Mouse (Mus musculus): ENCODE data around the gene Iffo1. TPM values are rescaled to one million over a fixed set of nuclear protein-coding genes. Genes with fewer than 3 reads are reported as not detected.

The Iffo1 gene
- total RNA-seq, 4 experiments from 2014 or later = 6.6 to 8.9 (median 7.5) TPM

DNA sequence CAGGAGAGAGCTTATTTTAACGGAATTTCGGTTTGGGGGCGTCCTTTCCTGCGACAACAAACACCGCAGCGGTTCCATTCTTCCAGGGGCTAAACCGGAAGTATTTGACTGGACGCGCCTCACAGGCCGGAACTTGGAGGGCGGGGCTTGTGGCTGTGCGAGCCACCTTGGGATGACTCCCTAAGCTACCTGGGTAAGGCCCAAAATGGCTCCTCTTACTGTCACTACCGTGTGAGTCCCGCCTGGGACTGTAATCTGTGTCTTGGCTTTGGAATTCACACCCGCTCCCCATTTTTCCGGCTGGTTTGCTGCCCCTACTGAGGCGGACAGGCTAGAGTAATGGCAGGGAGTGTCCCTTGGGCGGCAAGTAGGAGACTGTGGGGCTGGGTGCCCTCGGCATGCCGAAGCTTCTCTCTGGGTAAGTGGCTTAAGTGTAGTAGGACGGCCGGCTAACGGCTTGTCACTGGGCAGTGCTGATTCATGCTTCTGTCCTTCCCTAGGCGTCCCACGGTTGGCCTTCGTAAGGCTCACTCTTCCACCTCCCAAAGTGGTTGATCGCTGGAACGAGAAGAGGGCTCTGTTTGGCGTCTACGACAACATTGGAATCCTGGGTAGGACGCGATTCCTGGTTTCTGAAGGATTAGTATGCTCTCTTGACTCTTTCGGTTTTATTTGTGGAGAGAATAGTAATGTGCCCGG is 47.1 kb downstream of the Iffo1 start:
- peak; percentile 84 to 90 for DNase-seq (ENCODE audit: low spot score in 2 of 2)

DNA sequence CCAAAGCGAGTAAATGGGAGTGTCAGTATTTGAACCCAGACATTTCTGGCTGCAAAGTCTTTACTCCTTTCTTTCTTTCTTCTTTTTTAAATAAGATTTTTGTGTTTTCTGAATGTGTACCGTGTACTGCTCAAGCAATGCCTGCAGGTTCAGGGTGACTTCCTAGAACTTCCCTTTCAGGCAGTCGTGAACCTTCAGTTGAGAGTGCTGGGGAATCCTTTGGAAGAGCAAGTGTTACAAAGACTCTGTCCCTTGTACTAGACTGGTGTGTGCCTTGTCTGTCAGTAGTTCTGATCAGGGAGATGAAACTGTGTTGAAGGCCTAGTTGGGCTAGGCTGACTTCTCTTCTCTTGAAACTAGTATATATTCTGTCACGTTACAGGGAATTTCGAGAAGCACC is 47.8 kb downstream of the Iffo1 start:
- DNase-seq (ENCODE audit: low spot score in 2 of 2) = no peak

DNA sequence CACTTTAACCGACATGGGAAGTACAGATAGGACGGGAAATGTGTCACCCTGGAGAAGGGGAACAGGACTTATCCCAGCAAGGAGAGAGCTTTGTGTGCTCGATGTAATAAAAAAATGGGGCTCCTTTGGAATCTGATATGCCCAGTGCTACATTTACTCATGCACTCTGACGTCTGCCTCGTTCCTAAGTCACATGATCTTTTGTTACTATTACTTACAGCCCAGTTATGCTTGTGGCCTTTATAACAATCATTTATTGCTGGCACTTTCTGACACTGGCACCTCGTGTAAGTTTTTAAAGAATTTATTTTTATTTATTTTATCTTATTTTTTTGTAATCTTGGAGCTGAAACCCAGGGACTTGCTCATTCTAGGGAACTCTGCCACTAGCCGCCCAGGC is 48.3 kb downstream of the Iffo1 start:
- DNase-seq (ENCODE audit: low spot score in 2 of 2) = no peak

DNA sequence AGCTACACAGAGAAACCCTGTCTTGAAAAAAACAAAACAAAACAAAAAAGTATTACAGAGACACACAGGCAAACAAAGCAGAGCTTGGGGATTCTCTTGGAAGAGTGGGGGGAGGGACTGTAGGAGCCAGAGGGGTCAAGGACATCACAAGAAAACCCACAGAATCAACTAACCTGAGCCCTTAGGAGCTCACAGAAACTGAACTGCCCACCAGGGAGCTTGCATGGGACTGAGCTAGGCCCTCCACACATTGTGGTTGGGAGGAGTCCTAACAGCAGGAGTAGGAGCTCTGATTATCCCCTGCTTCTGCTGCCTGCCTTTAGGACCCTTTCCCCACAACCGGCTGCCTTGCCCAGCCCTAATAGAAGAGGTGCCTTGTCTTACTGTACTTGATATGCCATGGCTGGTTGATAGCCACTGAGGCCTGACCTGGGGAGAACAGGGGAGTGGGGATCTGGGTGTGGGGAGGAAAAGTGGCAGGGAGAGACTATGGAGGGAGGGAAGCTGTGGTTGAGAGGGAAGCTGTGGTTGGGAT is 50.6 kb downstream of the Iffo1 start:
- no peak for DNase-seq (ENCODE audit: low spot score in 2 of 2)

DNA sequence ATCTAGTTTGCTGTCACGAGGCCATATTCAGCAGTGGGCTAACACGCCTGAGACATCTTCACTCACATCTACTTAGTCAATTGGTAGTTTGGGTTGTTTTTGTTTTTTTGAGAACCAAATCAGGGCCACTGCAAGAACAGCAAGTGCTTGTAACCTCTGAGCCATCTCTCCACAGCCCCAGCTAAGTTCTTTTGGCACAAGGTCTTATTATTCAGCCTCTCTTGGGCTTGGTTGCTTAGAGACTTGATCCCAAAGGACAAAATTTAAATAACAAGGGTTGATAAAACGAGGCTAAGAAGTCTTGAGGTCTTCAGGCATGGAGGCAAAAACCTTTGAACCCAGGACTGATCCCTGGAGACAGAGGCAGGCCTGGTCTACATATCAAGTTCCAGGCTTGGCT is 51.3 kb downstream of the Iffo1 start:
- no peak for DNase-seq (ENCODE audit: low spot score in 2 of 2)

DNA sequence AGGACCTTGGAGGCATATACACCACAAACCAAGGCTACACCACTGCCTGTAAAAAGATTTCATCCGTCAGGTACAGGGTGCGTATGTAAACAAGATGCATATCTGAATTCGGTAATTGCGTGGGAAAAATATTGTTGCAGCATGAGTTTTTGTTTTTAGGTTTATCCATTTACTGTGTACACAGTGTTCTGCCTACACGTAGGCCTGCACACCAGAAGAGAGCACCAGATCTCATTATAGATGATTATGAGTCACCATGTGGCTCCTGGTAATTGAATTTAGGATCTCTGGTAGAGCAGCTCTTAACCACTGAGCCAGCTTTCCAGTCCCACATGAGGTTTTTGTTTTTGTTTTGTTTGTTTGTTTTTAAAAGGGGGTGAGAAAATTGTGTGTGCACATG is 52.1 kb downstream of the Iffo1 start:
- no peak for DNase-seq (ENCODE audit: low spot score in 2 of 2)

DNA sequence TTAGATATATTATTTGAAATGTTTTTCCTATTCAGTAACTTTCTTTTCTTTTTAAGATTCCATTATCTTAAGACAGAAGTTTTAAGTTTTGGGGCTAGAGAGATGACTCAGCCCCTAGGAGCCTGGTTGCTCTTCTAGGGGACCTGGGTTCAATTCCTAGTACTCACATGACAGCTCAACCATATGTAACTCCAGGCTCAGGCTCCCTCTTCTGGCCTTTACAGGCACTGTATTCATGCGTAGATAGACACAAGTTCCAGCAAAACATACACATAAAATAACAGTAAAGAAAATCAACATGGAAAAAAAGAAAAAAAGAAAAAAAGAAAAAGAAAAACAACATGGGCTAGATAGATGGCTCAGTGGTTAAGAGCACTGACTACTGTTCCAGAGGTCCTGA is 65.4 kb downstream of the Iffo1 start:
- DNase-seq (ENCODE audit: low spot score in 2 of 2) = no peak

Small RNAs within 50 kb of the gene (microRNA-seq; reads per million reads assigned to microRNA genes)
- gene Mir3098 = not detected
- gene Mir7045 = not detected

Other genes starting within 250 kb of the Iffo1 start
- under 1 TPM in 1 of 4 experiments, not detected in 3; 0.31 TPM for gene Lag3, start 233.5 kb upstream of the Iffo1 start, total RNA-seq (2022)
- gene Ptms, start 225.1 kb upstream of the Iffo1 start, total RNA-seq (2022) = 10 to 100 TPM; 64.6 to 83.2 (median 76.8) TPM
- gene Mlf2, start 213.9 kb upstream of the Iffo1 start, total RNA-seq (2022) = 100 to 1,000 TPM; 192 to 219 (median 202) TPM
- gene Cops7a, start 179.7 kb upstream of the Iffo1 start, total RNA-seq (2022) = 100 to 1,000 TPM; 122 to 142 (median 131) TPM
- under 1 TPM in 3 of 4 experiments, not detected in 1; 0.19 to 0.70 (median 0.36) TPM for gene Pianp, start 148.5 kb upstream of the Iffo1 start, total RNA-seq (2022)
- 10 to 100 TPM; 24.3 to 29.7 (median 27.4) TPM for gene Zfp384, start 136.1 kb upstream of the Iffo1 start, total RNA-seq (2022)
- gene Ing4, start 105.5 kb upstream of the Iffo1 start, total RNA-seq (2022) = 10 to 100 TPM; 19.8 to 22.3 (median 20.7) TPM
- 1 to 10 TPM in 3 of 4 experiments, under 1 TPM in 1; 0.97 to 2.5 (median 1.5) TPM for gene Acrbp, start 95.6 kb upstream of the Iffo1 start, total RNA-seq (2022)
- gene Lpar5, start 77.3 kb upstream of the Iffo1 start, total RNA-seq (2022) = under 1 TPM in 1 of 4 experiments, not detected in 3; 0.20 TPM
- 10 to 100 TPM; 72.6 to 77.3 (median 74.3) TPM for gene Chd4, start 49.3 kb upstream of the Iffo1 start, total RNA-seq (2022)
- gene Nop2, start 13.3 kb upstream of the Iffo1 start, total RNA-seq (2022) = 10 to 100 TPM; 16.3 to 21.1 (median 19.0) TPM
- over 10,000 TPM; 10,104 to 14,130 (median 11,228) TPM for gene Gapdh, start 21.2 kb downstream of the Iffo1 start, total RNA-seq (2022)
- gene Ncapd2, start 46.5 kb downstream of the Iffo1 start, total RNA-seq (2022) = 10 to 100 TPM in 2 of 4 experiments, 1 to 10 TPM in 2; 7.3 to 14.0 (median 9.1) TPM
- 100 to 1,000 TPM; 224 to 255 (median 228) TPM for gene Mrpl51, start 46.6 kb downstream of the Iffo1 start, total RNA-seq (2022)
- gene Vamp1, start 70.3 kb downstream of the Iffo1 start, total RNA-seq (2022) = 10 to 100 TPM; 15.1 to 16.8 (median 15.5) TPM
- gene Tapbpl, start 86.6 kb downstream of the Iffo1 start, total RNA-seq (2022) = 1 to 10 TPM; 1.6 to 2.3 (median 2.0) TPM
- under 1 TPM in 2 of 4 experiments, not detected in 2; 0.36 to 0.53 TPM for gene Cd27, start 91.8 kb downstream of the Iffo1 start, total RNA-seq (2022)
- not detected for gene Tuba3a, start 140.8 kb downstream of the Iffo1 start, total RNA-seq (2022)
- gene Ltbr, start 168.6 kb downstream of the Iffo1 start, total RNA-seq (2022) = 10 to 100 TPM; 14.7 to 19.7 (median 19.3) TPM
- under 1 TPM; 0.17 to 0.19 (median 0.17) TPM for gene Scnn1a, start 175.4 kb downstream of the Iffo1 start, total RNA-seq (2022)
- gene Tnfrsf1a, start 204.1 kb downstream of the Iffo1 start, total RNA-seq (2022) = 10 to 100 TPM; 13.1 to 22.3 (median 16.3) TPM
- not detected for gene Plekhg6, start 235.6 kb downstream of the Iffo1 start, total RNA-seq (2022)

Measured in gastrocnemius, adult 8-10 months (tissue).